Mouse (Mus musculus) liver, embryonic 15.5 days (tissue): ENCODE data around the gene 4933415A04Rik. TPM values are rescaled to one million over a fixed set of nuclear protein-coding genes. Genes with fewer than 3 reads are reported as not detected.

ENCODE experiments used
- ATAC-seq: fragments of 200-750 bp; cut with Nextera tagmentation; 2 replicates; pipeline ENCODE4 v1.8.0; 2017; ENCODE audit warnings: moderate number of reproducible peaks, mild to moderate bottlenecking, moderate library complexity; ENCODE audit not compliant: insufficient read depth
- H3K27ac ChIP-seq: fragments of 300-500 bp; sonication (generic); replicated peaks from 2 replicates; pipeline ENCODE4 v1.5.1; 2015; ENCODE audit warnings: mild to moderate bottlenecking, inconsistent platforms
- H3K27me3 ChIP-seq: fragments of 300-500 bp; sonication (generic); 2 replicates; pipeline ENCODE4 v1.6.1; 2015; ENCODE audit warnings: mild to moderate bottlenecking, inconsistent platforms
- H3K36me3 ChIP-seq: fragments of 300-500 bp; sonication (generic); replicated peaks from 2 replicates; pipeline ENCODE4 v1.6.1; 2015; ENCODE audit warnings: moderate library complexity, mild to moderate bottlenecking, inconsistent platforms
- H3K4me1 ChIP-seq: fragments of 300-500 bp; sonication (generic); replicated peaks from 2 replicates; pipeline ENCODE4 v1.6.1; 2015; ENCODE audit warnings: inconsistent platforms
- H3K4me2 ChIP-seq: fragments of 300-500 bp; sonication (generic); 2 replicates; pipeline ENCODE4 v1.6.1; 2015; ENCODE audit warnings: moderate library complexity, mild to moderate bottlenecking, inconsistent platforms
- H3K4me3 ChIP-seq: fragments of 300-500 bp; sonication (generic); replicated peaks from 2 replicates; pipeline ENCODE4 v1.5.1; 2015; ENCODE audit warnings: mild to moderate bottlenecking, inconsistent platforms
- H3K9ac ChIP-seq: fragments of 300-500 bp; sonication (generic); 2 replicates; pipeline ENCODE4 v1.6.1; 2015; ENCODE audit warnings: moderate library complexity, mild to moderate bottlenecking, inconsistent platforms
- H3K9me3 ChIP-seq: fragments of 300-500 bp; sonication (generic); replicated peaks from 2 replicates; pipeline ENCODE4 v1.6.1; 2016; ENCODE audit warnings: inconsistent platforms
- WGBS: fragments of 180-500 bp; shearing (Covaris S2); methylation state at CpG from one replicate; pipeline ENCODE4 v1.1.7; 2015; ENCODE audit warnings: mixed read lengths; ENCODE audit not compliant: insufficient replicate concordance; 5-methylcytosine and 5-hydroxymethylcytosine counted together
- polyA plus RNA-seq: library from polyadenylated mRNA; unstranded; fragments of >200 nt; fragmentation: Nextera tagmentation; extraction: Ambion mirVana; gene quantifications from 2 replicates; pipeline ENCODE4 v1.2.1, GENCODE M21; 2015

4933415A04Rik gene
- polyA plus RNA-seq, 1 experiment from 2014 or later = 0.51 TPM

- peaks cover 23% of the 10 kb centered on the region for H3K4me1 ChIP-seq
- no peak overlapping the region for H3K9ac ChIP-seq
- H3K4me3 ChIP-seq = no peak overlapping the region
- no peaks in the 10 kb centered on the region for H3K27me3 ChIP-seq
- H3K4me2 ChIP-seq = no peak overlapping the region
- H3K27ac ChIP-seq = no peak overlapping the region
- no peak for ATAC-seq
- whole genome bisulfite sequencing = 8% methylated on average over 4 of the region's 4 CpGs
- no peaks in the 10 kb centered on the region for H3K36me3 ChIP-seq
- H3K9me3 ChIP-seq = no peaks in the 10 kb centered on the region
Measured at GRCm38 (mm10) chr11:43632566-43632965, 45.7 kb downstream of the 4933415A04Rik start.

DNA sequence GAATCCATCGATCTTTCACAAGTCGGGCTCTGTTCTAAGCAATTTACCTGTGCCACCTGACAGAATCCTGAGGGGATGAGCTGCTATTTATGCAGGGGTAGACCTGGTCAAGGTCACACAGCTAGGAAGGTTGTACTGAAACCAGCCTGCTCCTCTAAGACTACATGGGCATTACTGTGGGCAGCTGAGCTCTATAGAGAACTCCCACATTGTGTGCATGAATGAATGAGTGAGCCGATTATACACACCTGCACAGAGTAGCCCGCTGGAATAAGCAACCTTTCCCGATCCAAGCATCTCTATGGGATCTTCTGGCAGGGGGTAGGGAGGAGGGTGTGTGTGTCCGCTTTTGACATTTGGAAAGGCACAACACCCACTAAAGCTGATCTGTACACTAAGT, 46.3 kb downstream of the 4933415A04Rik start:
- no peak overlapping the region for H3K27ac ChIP-seq

DNA sequence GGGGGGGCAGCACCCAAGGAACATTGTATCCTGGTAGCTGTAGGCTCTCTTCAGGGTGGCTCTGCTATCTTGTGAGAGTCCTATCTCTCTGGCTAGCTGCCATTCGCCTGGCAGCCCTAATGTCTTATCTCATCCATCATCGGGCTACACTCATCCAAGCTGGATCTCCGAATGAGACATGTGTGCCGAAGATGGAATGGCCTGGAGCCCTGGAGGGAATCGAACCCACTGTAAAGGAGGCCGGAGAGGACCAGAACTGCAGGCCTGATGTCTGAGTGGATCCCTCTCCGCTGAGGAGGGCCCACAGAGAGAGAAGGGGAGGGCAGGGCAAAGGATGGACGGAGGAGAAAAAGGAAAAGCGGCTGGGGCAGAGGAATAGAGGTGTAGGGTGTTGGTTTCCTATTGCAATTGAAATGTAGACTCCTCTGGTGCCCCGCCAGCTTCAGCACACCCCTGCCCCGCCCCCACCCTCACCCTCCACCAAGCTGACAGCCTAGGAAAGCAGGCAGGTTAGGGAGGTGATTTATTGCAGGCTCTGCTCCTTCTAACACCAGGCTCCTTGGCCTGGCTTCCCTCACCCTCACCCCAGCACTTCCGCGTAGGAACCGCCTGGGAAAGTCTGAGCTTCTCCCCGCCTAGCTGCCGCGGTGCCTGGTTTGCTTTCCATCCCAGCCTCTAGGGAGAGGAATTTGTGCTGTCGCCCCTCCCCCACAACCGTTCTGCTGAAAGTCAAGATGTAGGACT, 47.0 kb downstream of the 4933415A04Rik start:
- Histone ChIP-seq H3K27me3 (no peaks in the 10 kb centered on the region), H3K4me1 (peaks cover 23% of the 10 kb centered on the region), H3K36me3 (no peaks in the 10 kb centered on the region), H3K4me2 (no peak overlapping the region; the same call in 1 of the 2 replicates), H3K27ac (no peak overlapping the region), H3K9me3 (no peaks in the 10 kb centered on the region), H3K4me3 (no peak overlapping the region), H3K9ac (no peak overlapping the region)
- 0 out of 2 replicates have a peak, but pooled peaks have one; percentile 24 for ATAC-seq
- WGBS = 13% methylated on average over 19 of the region's 19 CpGs

More for the DNA sequence above, 46.3 kb downstream of the 4933415A04Rik start:
- Histone ChIP-seq H3K36me3 (no peaks in the 10 kb centered on the region), H3K9me3 (no peaks in the 10 kb centered on the region), H3K4me2 (no peak overlapping the region), H3K9ac (no peak overlapping the region), H3K27me3 (no peaks in the 10 kb centered on the region), H3K4me3 (no peak overlapping the region), H3K4me1 (peaks cover 23% of the 10 kb centered on the region)
- 51% methylated on average over 6 of the region's 6 CpGs for WGBS
- ATAC-seq = 0 out of 2 replicates have a peak, but pooled peaks have one; percentile 17

GRCm38 (mm10) chr11:43636761-43637160, 49.9 kb downstream of the 4933415A04Rik start:
- Histone ChIP-seq H3K4me3 (no peak overlapping the region), H3K27me3 (no peaks in the 10 kb centered on the region), H3K36me3 (no peaks in the 10 kb centered on the region), H3K4me2 (no peak overlapping the region), H3K9ac (no peak overlapping the region), H3K9me3 (no peaks in the 10 kb centered on the region), H3K27ac (no peak overlapping the region), H3K4me1 (peaks cover 22% of the 10 kb centered on the region)
- WGBS = 58% methylated on average over 4 of the region's 4 CpGs
- ATAC-seq = no peak

GRCm38 (mm10) chr11:43638486-43638885, 51.6 kb downstream of the 4933415A04Rik start:
- 71% methylated on average over 3 of the region's 3 CpGs for WGBS
- H3K27me3 ChIP-seq = no peaks in the 10 kb centered on the region
- no peak overlapping the region for H3K9ac ChIP-seq
- H3K9me3 ChIP-seq = no peaks in the 10 kb centered on the region
- no peak for ATAC-seq
- peaks cover 7% of the 10 kb centered on the region for H3K4me1 ChIP-seq
- H3K36me3 ChIP-seq = no peaks in the 10 kb centered on the region
- no peak overlapping the region for H3K27ac ChIP-seq
- no peak overlapping the region for H3K4me2 ChIP-seq
- H3K4me3 ChIP-seq = no peak overlapping the region

Other genes with a start within 250 kb of the 4933415A04Rik start
- 40.7 and 42.7 TPM in 2 replicates for gene Pttg1, start 160.8 kb upstream of the 4933415A04Rik start, polyA plus RNA-seq
- gene Slu7, start 153.3 kb upstream of the 4933415A04Rik start, polyA plus RNA-seq = 21.9 and 24.5 TPM in 2 replicates
- gene C1qtnf2, start 112.8 kb upstream of the 4933415A04Rik start, polyA plus RNA-seq = 0.75 and 0.78 TPM in 2 replicates
- 2.0 and 2.3 TPM in 2 replicates for gene Ccnjl, start 58.3 kb upstream of the 4933415A04Rik start, polyA plus RNA-seq
- gene Fabp6, start 14.5 kb downstream of the 4933415A04Rik start, polyA plus RNA-seq = not detected in 2 replicates
- gene Pwwp2a, start 95.0 kb downstream of the 4933415A04Rik start, polyA plus RNA-seq = 8.5 and 10.5 TPM in 2 replicates
- 24.6 and 29.5 TPM in 2 replicates for gene Ttc1, start 161.0 kb downstream of the 4933415A04Rik start, polyA plus RNA-seq